Mouse (Mus musculus): ENCODE results near the gene Gatad2a. TPM values are rescaled to one million over a fixed set of nuclear protein-coding genes. Genes with fewer than 3 reads are reported as not detected.

Gatad2a gene
- polyA plus RNA-seq, 1 experiment, result 36.9 TPM

DNA sequence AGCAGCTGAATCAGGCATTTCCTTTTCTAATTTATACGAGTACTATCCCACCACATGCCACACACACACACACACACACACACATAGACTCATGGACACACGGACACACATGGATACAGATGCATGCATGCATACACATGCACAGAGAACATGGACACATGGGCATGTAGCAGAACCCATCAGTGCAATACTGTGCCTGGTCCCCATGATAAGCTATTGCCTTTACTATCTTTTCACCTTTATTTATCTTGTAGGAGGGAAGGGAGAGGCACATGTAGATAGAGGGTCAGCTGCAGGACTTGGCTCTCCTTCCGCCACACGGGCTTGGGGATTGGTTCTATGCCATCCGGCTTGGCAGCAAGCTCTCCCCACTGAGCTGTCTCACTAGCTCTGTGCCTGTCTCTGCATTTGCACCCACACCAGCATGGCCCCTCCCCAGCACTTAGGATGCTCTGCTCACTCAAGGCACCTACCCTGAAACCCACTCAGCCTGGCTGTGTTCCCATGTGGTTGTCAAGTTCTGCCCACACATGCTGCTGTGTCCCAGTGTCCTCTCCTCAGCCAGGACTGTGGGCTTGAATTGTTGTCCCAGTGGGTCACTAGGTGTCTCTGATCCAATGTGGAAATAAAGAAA lies 132.7 kb downstream of the Gatad2a start:
- no peaks in the 10 kb centered on the region for H3K27me3 ChIP-seq (ENCODE audit: control insufficient read depth, insufficient read depth, low read length)
- DNase-seq, result no peak
- no peak overlapping the region for H3K27ac ChIP-seq (ENCODE audit: insufficient read depth, low read length)
- TF ChIP-seq CTCF (IDR thresholded peaks at IDR 0.05; ENCODE audit: borderline replicate concordance, insufficient read depth, low read depth, low read length) (no peak), POLR2A (IDR thresholded peaks at IDR 0.05; ENCODE audit: borderline replicate concordance, insufficient read depth, low read length) (no peak)
- WGBS, result 23% methylated on average over 5 of the region's 5 CpGs
- peaks cover 11% of the 10 kb centered on the region for H3K4me1 ChIP-seq (ENCODE audit: control insufficient read depth, insufficient read depth, low read length)
- H3K4me3 ChIP-seq (replicated peaks; ENCODE audit: insufficient read depth, low read depth, low read length), result no peak overlapping the region

DNA sequence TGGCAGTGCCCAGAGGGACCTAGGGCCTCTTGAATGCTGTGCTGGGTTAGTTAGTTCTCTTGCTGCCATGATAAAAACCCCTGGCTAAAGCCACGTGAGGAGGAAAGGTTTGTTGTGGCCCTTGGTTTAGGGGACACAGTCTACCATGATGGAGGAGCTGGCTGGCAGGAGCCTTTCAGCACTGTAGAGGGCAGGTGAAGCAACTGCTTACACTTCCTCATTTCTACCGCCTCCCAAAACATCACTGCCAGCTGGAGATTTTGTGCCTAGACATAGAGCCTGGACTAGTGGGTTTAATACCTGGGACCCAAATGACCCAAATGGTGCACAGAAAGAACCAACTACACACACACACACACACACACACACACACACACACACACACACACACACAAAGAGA lies 134.9 kb downstream of the Gatad2a start:
- H3K4me1 ChIP-seq (ENCODE audit: control insufficient read depth, insufficient read depth, low read length), result peaks cover 11% of the 10 kb centered on the region
- WGBS, result 72% methylated on average over 2 of the region's 2 CpGs
- no peak for DNase-seq
- no peaks in the 10 kb centered on the region for H3K27me3 ChIP-seq (ENCODE audit: control insufficient read depth, insufficient read depth, low read length)
- no peak overlapping the region for H3K27ac ChIP-seq (ENCODE audit: insufficient read depth, low read length)
- TF ChIP-seq CTCF (IDR thresholded peaks at IDR 0.05; ENCODE audit: borderline replicate concordance, insufficient read depth, low read depth, low read length) (no peak), POLR2A (IDR thresholded peaks at IDR 0.05; ENCODE audit: borderline replicate concordance, insufficient read depth, low read length) (no peak)
- H3K4me3 ChIP-seq (replicated peaks; ENCODE audit: insufficient read depth, low read depth, low read length), result no peak overlapping the region

DNA sequence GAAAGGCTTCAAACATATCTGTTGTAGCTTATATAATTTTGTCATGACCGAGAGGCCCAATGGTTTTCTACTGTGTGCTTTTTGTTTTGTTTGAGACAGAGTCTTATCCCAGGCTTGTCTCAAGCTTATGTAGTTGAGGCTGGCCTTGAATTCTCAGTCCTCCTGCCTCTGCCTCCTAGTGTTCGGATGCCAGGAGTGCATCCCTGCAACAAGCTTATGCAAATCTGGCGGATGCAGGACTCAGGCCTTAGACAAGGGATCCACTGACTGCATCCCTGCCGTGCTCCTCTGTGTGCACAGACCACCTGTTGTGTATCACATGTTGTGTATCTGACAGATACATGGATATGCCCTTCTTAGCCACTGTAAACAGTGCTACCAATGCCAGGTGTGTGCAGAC lies 135.4 kb downstream of the Gatad2a start:
- TF ChIP-seq POLR2A (IDR thresholded peaks at IDR 0.05; ENCODE audit: borderline replicate concordance, insufficient read depth, low read length) (no peak), CTCF (IDR thresholded peaks at IDR 0.05; ENCODE audit: borderline replicate concordance, insufficient read depth, low read depth, low read length) (no peak)
- 67% methylated on average over 4 of the region's 4 CpGs for WGBS
- Histone ChIP-seq H3K4me3 (replicated peaks; ENCODE audit: insufficient read depth, low read depth, low read length) (no peak overlapping the region), H3K27ac (ENCODE audit: insufficient read depth, low read length) (no peak overlapping the region), H3K4me1 (ENCODE audit: control insufficient read depth, insufficient read depth, low read length) (peaks cover 11% of the 10 kb centered on the region), H3K27me3 (ENCODE audit: control insufficient read depth, insufficient read depth, low read length) (no peaks in the 10 kb centered on the region)
- no peak for DNase-seq

Other genes with a start within 250 kb of the Gatad2a start
- 6.3 TPM in 2 replicates for gene Zfp963, start 246.4 kb downstream of the Gatad2a start, polyA plus RNA-seq (2012; rRNA removed)
- gene Gm20422, start 221.5 kb downstream of the Gatad2a start, polyA plus RNA-seq (2012; rRNA removed), result 0.46 and 0.67 TPM in 2 replicates
- 54.4 and 59.7 TPM in 2 replicates for gene Atp13a1, start 205.2 kb downstream of the Gatad2a start, polyA plus RNA-seq (2012; rRNA removed)
- gene Zfp866, start 205.2 kb downstream of the Gatad2a start, polyA plus RNA-seq (2012; rRNA removed), result 30.6 and 31.4 TPM in 2 replicates
- 8.2 and 10.1 TPM in 2 replicates for gene Gmip, start 187.7 kb downstream of the Gatad2a start, polyA plus RNA-seq (2012; rRNA removed)
- gene Lpar2, start 174.0 kb downstream of the Gatad2a start, polyA plus RNA-seq (2012; rRNA removed), result 0.23 and 0.38 TPM in 2 replicates
- 17.9 and 20.3 TPM in 2 replicates for gene Pbx4, start 163.9 kb downstream of the Gatad2a start, polyA plus RNA-seq (2012; rRNA removed)
- 0.18 and 0.41 TPM in 2 replicates for gene Cilp2, start 108.7 kb downstream of the Gatad2a start, polyA plus RNA-seq (2012; rRNA removed)
- 0.22 and 0.29 TPM in 2 replicates for gene Tssk6, start 94.2 kb downstream of the Gatad2a start, polyA plus RNA-seq (2012; rRNA removed)
- gene Ndufa13, start 93.8 kb downstream of the Gatad2a start, polyA plus RNA-seq (2012; rRNA removed), result 221 and 239 TPM in 2 replicates
- 15.4 and 16.8 TPM in 2 replicates for gene Yjefn3, start 93.7 kb downstream of the Gatad2a start, polyA plus RNA-seq (2012; rRNA removed)
- gene Mau2, start 46.4 kb upstream of the Gatad2a start, polyA plus RNA-seq (2012; rRNA removed), result 90.1 and 92.9 TPM in 2 replicates
- 41.7 and 43.6 TPM in 2 replicates for gene Sugp1, start 46.4 kb upstream of the Gatad2a start, polyA plus RNA-seq (2012; rRNA removed)
- gene Tm6sf2, start 76.5 kb upstream of the Gatad2a start, polyA plus RNA-seq (2012; rRNA removed), result 6.9 and 7.3 TPM in 2 replicates
- gene Hapln4, start 87.1 kb upstream of the Gatad2a start, polyA plus RNA-seq (2012; rRNA removed), result 117 and 124 TPM in 2 replicates
- 13.3 and 15.2 TPM in 2 replicates for gene Ncan, start 124.5 kb upstream of the Gatad2a start, polyA plus RNA-seq (2012; rRNA removed)
- 19.9 and 20.9 TPM in 2 replicates for gene Nr2c2ap, start 134.9 kb upstream of the Gatad2a start, polyA plus RNA-seq (2012; rRNA removed)
- gene Rfxank, start 142.8 kb upstream of the Gatad2a start, polyA plus RNA-seq (2012; rRNA removed), result 24.8 and 27.5 TPM in 2 replicates
- 98.9 and 101 TPM in 2 replicates for gene Borcs8, start 143.1 kb upstream of the Gatad2a start, polyA plus RNA-seq (2012; rRNA removed)
- 0.38 and 0.43 TPM in 2 replicates for gene Mef2b, start 143.3 kb upstream of the Gatad2a start, polyA plus RNA-seq (2012; rRNA removed)
- gene Tmem161a, start 176.0 kb upstream of the Gatad2a start, polyA plus RNA-seq (2012; rRNA removed), result 61.4 and 66.0 TPM in 2 replicates
- 45.5 and 46.3 TPM in 2 replicates for gene Slc25a42, start 215.9 kb upstream of the Gatad2a start, polyA plus RNA-seq (2012; rRNA removed)
- 102 and 108 TPM in 2 replicates for gene Sugp2, start 237.8 kb upstream of the Gatad2a start, polyA plus RNA-seq (2012; rRNA removed)
- 45.8 and 46.7 TPM in 2 replicates for gene Armc6, start 238.1 kb upstream of the Gatad2a start, polyA plus RNA-seq (2012; rRNA removed)

All from cerebellum, adult 2 months (tissue).